Mouse (Mus musculus): ENCODE results near the gene Slc24a3. TPM values are rescaled to one million over a fixed set of nuclear protein-coding genes. Genes with fewer than 3 reads are reported as not detected.
A peak's percentile ranks its signal among the peaks of the same experiment; 100 is the strongest.

The Slc24a3 gene
- total RNA-seq, 2 experiments from 2014 or later = 0.58 to 0.70 TPM

DNA sequence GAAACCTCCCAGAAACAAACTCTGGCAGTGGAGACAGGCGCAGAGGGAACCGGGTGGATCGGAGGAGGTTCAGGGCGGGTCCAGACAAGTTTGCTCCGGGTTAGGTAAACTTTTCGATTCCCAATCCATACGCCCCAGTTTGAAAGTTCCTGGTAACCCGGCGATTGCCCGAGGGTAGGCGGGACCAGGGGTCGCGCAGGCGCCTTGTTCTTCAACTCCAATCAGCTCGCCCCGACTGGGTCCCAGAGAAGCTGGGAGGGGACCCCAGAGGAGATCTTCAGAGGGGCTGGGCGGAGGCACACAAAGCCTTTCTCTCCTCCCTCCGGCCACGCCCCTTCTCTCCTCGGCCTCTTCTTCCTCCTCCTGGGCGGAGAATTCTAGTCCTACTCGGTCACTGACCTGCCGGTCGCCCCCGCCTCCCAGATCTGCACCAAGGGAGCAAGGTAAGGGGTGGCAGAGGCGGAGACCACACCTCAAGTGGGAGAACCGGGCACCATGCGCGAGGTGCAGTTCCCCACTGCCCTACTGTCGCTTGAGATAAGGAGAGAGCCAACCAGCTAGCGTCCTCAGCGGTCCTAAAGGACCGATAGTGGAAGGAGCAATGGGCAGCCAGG is 507.7 kb downstream of the Slc24a3 start, which contains the start of gene Rin2:
Gene Rin2, plus strand, starts transcription at position 74 of the 614 bp plus-strand sequence.
- peak; percentile 73 for ATAC-seq (ENCODE audit: poor library complexity, severe bottlenecking)

DNA sequence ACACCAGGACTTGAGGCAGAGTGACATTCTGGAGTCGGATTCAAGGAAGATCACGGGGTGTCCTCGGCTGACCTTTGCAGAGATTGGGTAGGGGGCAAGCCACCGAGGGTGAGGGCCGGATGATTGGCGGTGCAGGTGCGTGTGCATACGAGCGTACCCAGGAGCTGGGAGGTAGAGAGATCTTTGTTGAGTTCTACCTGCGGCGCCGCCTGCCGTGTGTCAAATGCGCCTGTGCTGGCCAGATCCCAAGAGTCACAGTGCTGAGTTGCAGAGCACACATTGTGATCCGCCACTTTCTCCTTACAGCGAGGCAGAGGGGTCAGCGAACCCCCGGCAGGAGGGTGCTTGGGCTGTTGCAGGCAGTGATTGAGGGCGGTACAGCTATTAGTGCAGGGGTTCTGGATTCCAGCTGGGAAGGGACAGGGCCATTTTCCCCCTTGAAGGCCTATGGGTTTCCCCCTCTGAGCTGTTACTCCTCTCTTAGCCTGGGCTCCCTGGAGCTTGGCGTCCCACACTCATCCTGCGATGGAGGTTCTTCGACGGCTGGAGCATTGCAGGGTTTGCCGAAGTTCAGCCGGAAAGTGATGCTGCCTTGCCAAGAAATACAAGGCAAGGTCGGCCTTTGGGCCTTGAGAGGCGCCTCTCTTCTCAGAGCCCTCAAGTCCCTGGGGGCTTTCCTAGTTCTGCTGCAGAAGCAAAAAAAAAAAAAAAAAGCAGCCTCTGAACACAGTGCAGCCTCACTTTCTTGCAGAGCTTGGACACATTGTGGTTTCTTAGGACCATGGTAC is 508.4 kb downstream of the Slc24a3 start:
- ATAC-seq (ENCODE audit: poor library complexity, severe bottlenecking) = peak; percentile 11

DNA sequence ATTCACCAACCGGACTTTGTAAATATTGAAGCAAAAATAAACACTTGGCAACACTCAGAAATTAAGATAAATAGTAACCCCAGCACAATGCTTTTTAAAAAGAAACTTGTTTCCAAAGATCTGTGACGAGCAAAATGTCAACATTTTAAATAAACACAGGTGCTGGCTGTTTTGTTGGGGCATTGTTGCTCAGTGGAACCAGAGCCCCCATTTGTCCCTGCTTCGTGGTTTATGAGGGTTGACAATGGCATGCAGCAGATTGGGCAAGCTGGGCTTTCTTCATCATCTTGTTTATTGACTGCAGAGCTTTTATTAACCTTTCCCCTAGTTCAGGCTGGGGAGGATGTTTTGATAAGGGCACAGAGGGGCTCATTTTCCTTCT is 509.0 kb downstream of the Slc24a3 start:
- no peak for ATAC-seq (ENCODE audit: poor library complexity, severe bottlenecking)

DNA sequence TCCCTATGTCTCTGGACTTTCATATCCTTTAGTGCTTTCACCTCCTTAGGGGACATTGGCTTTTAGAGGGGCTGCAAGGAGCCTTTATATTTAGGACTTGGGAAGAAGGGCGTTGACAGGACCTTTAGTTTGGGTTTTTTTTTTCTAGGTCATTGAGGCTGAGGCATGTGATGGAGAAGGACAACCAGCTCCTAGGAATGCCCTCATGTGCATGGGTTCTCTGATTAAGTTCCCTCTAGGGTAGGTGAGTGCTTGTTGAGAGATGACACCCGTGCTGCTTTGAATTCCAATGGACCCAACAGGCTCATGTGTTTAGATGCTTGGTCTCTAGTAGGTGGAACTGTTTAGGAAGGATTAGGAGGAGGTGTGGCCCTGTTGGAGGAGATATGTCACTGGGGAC is 509.4 kb downstream of the Slc24a3 start:
- no peak for ATAC-seq (ENCODE audit: poor library complexity, severe bottlenecking)

DNA sequence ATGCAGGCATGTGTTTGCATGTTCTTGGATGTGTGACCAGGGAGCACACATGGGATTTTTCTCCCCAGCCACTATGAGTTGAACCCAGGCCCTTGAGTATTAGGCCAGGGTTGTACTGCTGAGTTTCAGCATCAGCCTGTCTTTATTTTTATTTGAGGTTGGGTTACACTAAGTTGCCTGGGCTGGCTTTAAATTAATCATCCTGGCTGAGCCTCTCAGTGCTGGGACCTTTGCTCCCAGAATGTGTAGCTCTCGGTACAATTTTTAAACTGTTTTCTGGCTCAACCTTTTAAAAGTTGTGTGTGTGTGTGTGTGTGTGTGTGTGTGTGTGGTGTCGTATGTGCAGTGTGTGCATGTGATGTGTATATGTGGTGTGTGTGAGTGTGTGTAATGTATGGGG is 512.6 kb downstream of the Slc24a3 start:
- no peak for ATAC-seq (ENCODE audit: poor library complexity, severe bottlenecking)

DNA sequence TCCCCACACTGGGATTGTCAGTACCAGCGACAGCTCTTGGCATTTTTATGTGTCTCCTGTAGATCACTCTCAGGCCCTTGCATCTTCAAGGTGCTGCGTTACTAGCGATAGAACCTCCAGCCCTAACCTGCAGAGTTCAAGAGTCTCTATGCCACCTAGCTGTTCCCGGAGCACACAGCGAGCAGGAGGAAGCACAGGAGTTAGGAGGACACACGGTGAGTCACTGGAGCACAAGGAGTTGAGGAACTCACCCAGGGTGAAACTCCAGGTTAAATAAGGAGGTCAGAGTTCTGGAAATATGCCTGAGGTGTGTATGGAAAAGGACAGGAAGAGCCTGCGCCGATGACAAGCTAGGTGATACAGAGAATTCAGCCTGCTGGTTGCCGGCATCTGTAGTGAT is 513.2 kb downstream of the Slc24a3 start:
- no peak for ATAC-seq (ENCODE audit: poor library complexity, severe bottlenecking)

DNA sequence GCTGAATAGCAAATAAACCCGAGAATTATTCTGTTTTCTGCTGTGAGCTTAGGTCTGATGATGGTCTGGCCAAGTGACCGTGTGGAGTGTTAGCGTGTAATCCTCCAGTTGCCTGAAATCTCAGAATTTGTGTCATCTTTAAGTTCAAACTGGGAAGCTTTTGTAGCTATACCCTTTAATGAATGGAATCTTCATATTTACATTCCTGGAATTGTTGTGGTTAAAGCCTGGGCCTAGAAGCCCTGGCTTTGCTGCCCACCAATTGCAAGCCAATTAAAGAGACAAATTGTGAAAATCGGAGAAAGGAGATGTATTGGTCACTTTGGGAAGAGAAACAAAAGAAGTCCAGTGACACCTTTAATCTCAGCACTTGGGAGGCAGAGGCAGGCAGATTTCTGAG is 514.1 kb downstream of the Slc24a3 start:
- ATAC-seq (ENCODE audit: poor library complexity, severe bottlenecking) = no peak

DNA sequence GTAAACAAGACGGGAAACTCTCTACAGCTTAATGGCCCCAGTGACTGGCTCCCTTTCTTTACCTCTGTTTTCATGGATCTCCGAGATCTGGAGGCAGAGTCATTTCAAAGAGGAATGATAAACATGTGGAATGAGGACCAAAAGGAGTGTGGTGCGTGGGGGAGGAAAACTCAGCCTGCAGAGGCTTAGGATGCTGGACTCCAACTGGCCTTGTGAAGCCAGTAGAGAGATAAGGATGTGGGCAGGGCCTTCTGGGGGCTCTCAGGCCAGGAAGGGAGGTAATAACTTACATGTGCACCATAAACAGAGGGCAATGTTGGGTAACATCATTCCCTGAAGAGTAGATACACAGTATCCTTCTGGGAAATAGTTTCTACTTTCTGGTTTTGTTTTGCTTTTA is 515.4 kb downstream of the Slc24a3 start:
- no peak for ATAC-seq (ENCODE audit: poor library complexity, severe bottlenecking)

DNA sequence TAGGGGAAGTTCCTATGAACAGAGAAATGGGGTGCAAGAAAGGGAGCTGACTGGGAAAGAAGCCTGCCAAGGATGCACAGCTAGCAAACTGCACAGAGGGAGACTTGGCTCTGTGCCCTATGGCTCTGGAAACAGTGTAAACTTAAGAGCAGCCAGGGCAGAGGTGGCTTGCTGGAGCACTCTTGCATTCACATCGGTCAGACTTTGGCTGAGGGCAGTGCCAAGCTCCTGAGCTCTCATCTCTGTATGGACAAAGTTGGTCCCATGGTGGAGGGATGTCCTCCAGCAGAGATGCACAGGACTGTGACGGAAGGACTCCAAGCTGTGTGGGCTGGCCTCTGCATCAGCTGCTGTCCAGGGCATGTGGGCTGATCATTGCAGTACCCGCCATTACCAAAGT is 516.0 kb downstream of the Slc24a3 start:
- no peak for ATAC-seq (ENCODE audit: poor library complexity, severe bottlenecking)

DNA sequence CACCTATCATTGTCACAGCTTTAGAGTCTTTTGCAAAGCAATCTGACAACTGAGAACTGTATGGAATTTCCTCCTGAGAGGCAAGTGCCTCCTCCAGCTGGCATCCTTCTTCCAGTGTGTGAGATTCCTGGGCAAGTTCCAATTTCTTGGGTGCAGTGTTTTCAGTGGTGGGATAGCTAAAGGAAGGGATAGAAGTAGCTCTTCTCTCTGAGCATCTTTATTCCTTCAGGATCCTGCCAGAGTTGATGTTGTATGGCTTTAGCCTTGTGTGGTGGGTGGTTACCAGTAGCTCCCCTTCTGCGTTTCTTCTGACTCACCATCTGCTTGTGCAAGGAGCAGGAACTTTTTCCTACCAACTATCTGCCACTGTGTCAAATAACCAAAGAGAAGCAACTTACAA is 516.6 kb downstream of the Slc24a3 start:
- ATAC-seq (ENCODE audit: poor library complexity, severe bottlenecking) = no peak

DNA sequence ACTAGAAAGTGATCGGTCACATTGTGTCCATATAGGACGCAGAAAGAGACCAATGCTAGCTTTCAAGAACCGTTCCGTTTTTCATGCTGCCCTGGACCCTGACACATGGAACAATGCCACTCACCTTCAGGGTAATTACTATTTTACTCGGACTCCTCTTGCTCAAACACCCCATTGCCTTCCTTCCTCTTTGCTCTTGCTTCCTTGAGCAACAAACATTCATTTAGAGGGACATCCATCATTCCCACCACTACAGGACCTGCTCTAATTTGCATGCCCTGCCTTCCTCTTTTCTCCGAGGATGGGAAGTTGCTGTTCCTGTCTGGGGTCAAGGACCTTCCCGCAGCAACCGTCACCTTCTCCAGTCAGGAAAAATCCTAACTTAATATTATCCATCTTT is 517.3 kb downstream of the Slc24a3 start:
- ATAC-seq (ENCODE audit: poor library complexity, severe bottlenecking) = peak; percentile 65

DNA sequence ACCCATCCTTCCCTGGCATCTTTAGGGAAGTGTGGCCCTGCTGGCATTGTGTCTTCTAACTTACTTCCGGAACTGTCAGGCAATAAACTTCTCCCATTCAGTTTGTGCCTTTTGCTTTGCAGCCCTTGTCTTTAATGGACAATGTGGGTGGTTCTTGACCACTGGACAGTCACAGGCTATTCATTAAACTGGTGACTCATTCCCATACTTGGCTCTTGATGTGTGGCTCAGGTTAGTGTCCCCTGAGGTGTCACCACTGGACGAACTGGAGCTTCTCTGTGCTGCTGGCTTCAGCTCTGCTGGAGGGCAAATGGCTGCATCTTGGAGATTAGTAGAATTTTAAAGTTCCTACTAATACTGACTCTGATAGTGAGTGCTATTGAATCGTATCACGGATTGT is 518.5 kb downstream of the Slc24a3 start:
- no peak for ATAC-seq (ENCODE audit: poor library complexity, severe bottlenecking)

DNA sequence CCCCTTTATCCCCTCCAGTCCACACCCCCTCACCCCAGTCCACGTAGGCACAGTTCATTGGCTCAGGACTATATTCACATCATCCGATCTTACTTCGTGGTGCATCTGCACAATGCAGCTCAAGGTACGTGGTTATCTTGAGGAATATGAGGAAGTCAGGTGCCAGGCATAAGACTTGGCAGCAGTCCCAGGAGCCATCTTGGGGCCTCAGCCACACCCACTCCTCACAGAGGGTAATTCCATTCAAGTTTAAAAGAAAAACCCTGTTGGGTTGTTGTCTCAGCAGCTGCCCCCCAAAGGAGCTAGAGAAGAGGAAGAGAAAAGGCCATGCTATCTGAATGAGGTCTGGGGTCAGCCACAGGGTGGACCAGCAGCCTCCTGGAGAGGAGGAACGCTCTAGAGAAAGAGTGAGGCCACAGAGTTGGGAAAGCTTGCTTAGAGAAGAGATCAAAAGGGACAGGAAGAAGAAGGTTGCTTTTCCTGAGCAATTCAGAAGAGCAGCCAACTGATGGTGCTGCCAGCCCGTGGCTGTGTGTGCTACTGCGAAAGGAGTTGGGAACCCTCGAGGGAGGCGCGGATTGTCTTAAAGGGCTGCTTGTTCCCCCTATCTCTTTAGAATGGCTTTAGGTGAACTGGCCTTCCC is 523.9 kb downstream of the Slc24a3 start:
- peak; percentile 33; the same call in 1 of the 2 replicates for ATAC-seq (ENCODE audit: poor library complexity, severe bottlenecking)
